Mouse (Mus musculus): ENCODE data around the gene Mtr. TPM values are rescaled to one million over a fixed set of nuclear protein-coding genes. Genes with fewer than 3 reads are reported as not detected.

Gene Mtr
- 5.2 and 8.3 TPM in 2 replicates for total RNA-seq (2014; rRNA removed)
- polyA plus RNA-seq (2015; fragmentation: Nextera tagmentation; extraction: Ambion mirVana), result 1.8 and 1.9 TPM in 2 replicates

DNA sequence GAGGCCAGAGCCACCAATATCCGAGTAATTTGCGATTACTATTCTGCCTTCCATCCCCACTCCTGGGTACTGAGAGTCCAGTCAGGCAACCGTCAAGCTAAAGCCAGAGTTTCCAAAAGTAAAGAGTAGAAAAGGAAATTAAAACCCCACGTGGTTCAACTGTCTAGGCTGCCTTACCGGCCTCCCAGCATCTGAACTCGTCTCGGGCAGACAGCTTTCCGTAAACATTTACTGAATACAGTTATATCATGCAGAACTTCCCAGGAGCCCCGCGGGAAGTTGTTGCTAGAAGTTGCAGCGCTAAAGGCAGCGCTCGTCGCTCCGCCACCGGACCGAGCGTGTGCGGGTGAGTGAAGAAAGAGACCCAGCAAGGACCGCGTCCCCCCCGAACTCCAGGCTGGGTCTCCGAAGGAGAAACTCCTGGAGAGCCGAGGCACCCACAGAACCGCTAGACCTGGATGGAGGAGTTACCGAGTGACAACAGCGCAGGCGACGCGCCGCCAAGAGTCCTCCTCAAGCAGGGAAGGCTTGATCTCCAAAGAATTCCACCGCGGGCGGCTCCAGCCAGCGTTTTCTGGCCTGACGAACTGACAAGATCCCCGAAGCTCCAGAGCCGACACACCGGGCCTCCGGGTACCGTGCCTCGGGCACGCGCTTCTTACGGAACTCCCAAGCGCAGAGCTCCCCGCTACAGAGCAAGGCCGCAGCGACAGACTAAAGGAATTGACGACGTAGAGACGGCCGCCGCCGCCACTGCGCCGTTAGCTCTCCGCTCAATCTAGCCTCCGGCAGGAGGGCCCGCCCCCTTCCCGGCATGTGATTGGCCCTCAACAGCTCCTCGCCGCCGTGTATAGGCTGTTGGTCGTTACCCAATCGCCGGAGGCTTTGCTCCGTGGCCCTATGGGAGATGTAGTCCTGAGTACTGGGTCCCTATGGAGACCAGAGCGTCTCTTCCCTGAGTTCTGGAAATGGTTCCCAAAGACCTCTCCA is at the start of gene Mtr:
Gene Mtr (minus strand): TSS at position 723 of the 990 bp plus-strand sequence.
- peak within 1 kb of the TSS; percentile 67 for H3K4me3 ChIP-seq (ENCODE audit: low read depth, low read length)
- no peak for TF ChIP-seq CTCF (IDR thresholded peaks at IDR 0.05; ENCODE audit: low read depth)
- H3K27ac ChIP-seq (ENCODE audit: low read depth, low read length), result peak within 1 kb of the TSS; percentile 87
- peak within 1 kb of the TSS; percentile 55 for H3K9ac ChIP-seq
- peak; percentile 100 for ATAC-seq
- WGBS, result under 1% methylated on average over 69 of the region's 69 CpGs
- H3K27me3 ChIP-seq (ENCODE audit: insufficient read depth, low read length), result no peaks in the 10 kb centered on the region
- H3K4me2 ChIP-seq (ENCODE audit: low read depth), result peak within 1 kb of the TSS; percentile 68
- DNase-seq, result peak; percentile 97
- no peaks in the 10 kb centered on the region for H3K9me3 ChIP-seq (ENCODE audit: low read length)
- no peaks in the 10 kb centered on the region for H3K36me3 ChIP-seq (ENCODE audit: insufficient read depth)
- peaks cover 13% of the 10 kb centered on the region for H3K4me1 ChIP-seq (ENCODE audit: insufficient read depth)

- Histone ChIP-seq H3K27ac (ENCODE audit: low read depth, low read length) (no peak overlapping the region), H3K36me3 (ENCODE audit: insufficient read depth) (no peaks in the 10 kb centered on the region), H3K4me2 (ENCODE audit: low read depth) (no peak overlapping the region), H3K4me1 (ENCODE audit: insufficient read depth) (no peaks in the 10 kb centered on the region), H3K4me3 (ENCODE audit: low read depth, low read length) (no peak overlapping the region), H3K9ac (no peak overlapping the region), H3K27me3 (ENCODE audit: insufficient read depth, low read length) (no peaks in the 10 kb centered on the region), H3K9me3 (ENCODE audit: low read length) (no peaks in the 10 kb centered on the region)
- ATAC-seq (no peak), DNase-seq (no peak)
- TF ChIP-seq CTCF (IDR thresholded peaks at IDR 0.05; ENCODE audit: low read depth), result no peak
- 86% methylated on average over 4 of the region's 4 CpGs for WGBS
These were observed 49.4 kb upstream of the Mtr start for GRCm38 (mm10) chr13:12307286-12307685.

GRCm38 (mm10) chr13:12305540-12305939 is 47.6 kb upstream of the Mtr start:
- ATAC-seq (no peak), DNase-seq (no peak)
- no peak overlapping the region for H3K27ac ChIP-seq (ENCODE audit: low read depth, low read length)
- H3K27me3 ChIP-seq (ENCODE audit: insufficient read depth, low read length), result no peaks in the 10 kb centered on the region
- no peaks in the 10 kb centered on the region for H3K9me3 ChIP-seq (ENCODE audit: low read length)
- 88% methylated on average over 8 of the region's 8 CpGs for WGBS
- H3K4me3 ChIP-seq (ENCODE audit: low read depth, low read length), result no peak overlapping the region
- no peaks in the 10 kb centered on the region for H3K4me1 ChIP-seq (ENCODE audit: insufficient read depth)
- H3K9ac ChIP-seq, result no peak overlapping the region
- TF ChIP-seq CTCF (IDR thresholded peaks at IDR 0.05; ENCODE audit: low read depth), result no peak
- H3K4me2 ChIP-seq (ENCODE audit: low read depth), result no peak overlapping the region
- no peaks in the 10 kb centered on the region for H3K36me3 ChIP-seq (ENCODE audit: insufficient read depth)

- DNase-seq (no peak), ATAC-seq (no peak)
- Histone ChIP-seq H3K27ac (ENCODE audit: low read depth, low read length) (no peak overlapping the region), H3K9ac (no peak overlapping the region), H3K27me3 (ENCODE audit: insufficient read depth, low read length) (no peaks in the 10 kb centered on the region), H3K4me3 (ENCODE audit: low read depth, low read length) (no peak overlapping the region), H3K4me2 (ENCODE audit: low read depth) (no peak overlapping the region), H3K36me3 (ENCODE audit: insufficient read depth) (no peaks in the 10 kb centered on the region), H3K9me3 (ENCODE audit: low read length) (no peaks in the 10 kb centered on the region), H3K4me1 (ENCODE audit: insufficient read depth) (no peaks in the 10 kb centered on the region)
- 95% methylated on average over 5 of the region's 5 CpGs for WGBS
- no peak for TF ChIP-seq CTCF (IDR thresholded peaks at IDR 0.05; ENCODE audit: low read depth)
These were observed 47.1 kb upstream of the Mtr start for GRCm38 (mm10) chr13:12304991-12305390.

GRCm38 (mm10) chr13:12297777-12298176 is 39.9 kb upstream of the Mtr start:
- Histone ChIP-seq H3K27me3 (ENCODE audit: insufficient read depth, low read length) (no peaks in the 10 kb centered on the region), H3K4me3 (ENCODE audit: low read depth, low read length) (no peak overlapping the region), H3K9ac (no peak overlapping the region), H3K9me3 (ENCODE audit: low read length) (no peaks in the 10 kb centered on the region), H3K4me2 (ENCODE audit: low read depth) (no peak overlapping the region), H3K36me3 (ENCODE audit: insufficient read depth) (no peaks in the 10 kb centered on the region), H3K27ac (ENCODE audit: low read depth, low read length) (no peak overlapping the region), H3K4me1 (ENCODE audit: insufficient read depth) (no peaks in the 10 kb centered on the region)
- DNase-seq, result no peak
- TF ChIP-seq CTCF (IDR thresholded peaks at IDR 0.05; ENCODE audit: low read depth), result no peak
- 90% methylated on average over 6 of the region's 6 CpGs for WGBS
- ATAC-seq, result no peak

DNA sequence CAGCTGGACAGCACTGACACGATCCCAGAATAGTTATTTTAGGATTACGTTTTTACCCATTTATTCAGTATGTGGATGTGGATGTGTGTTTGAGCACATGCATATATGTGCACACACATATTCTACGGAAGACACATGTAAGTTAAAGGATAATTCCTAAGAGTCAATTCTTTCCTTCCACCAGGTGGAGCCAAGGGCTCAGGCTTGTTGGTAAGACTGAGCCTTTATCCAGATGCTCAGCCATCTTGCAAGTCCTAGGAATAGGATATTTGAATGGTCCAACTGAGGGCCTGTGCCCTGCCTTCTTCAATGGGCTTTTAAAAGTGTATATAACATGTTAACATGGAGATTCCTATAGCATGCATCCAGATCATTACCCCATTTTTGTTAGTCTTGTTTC is 38.8 kb upstream of the Mtr start:
- peak; percentile 77 for TF ChIP-seq CTCF (IDR thresholded peaks at IDR 0.05; ENCODE audit: low read depth)
- no peaks in the 10 kb centered on the region for H3K27me3 ChIP-seq (ENCODE audit: insufficient read depth, low read length)
- H3K9ac ChIP-seq, result no peak overlapping the region
- no peak overlapping the region for H3K4me2 ChIP-seq (ENCODE audit: low read depth)
- no peaks in the 10 kb centered on the region for H3K9me3 ChIP-seq (ENCODE audit: low read length)
- 86% methylated on average over 3 of the region's 3 CpGs for WGBS
- H3K27ac ChIP-seq (ENCODE audit: low read depth, low read length), result no peak overlapping the region
- no peak overlapping the region for H3K4me3 ChIP-seq (ENCODE audit: low read depth, low read length)
- peak; percentile 61 for DNase-seq
- peak; percentile 83 for ATAC-seq
- no peaks in the 10 kb centered on the region for H3K36me3 ChIP-seq (ENCODE audit: insufficient read depth)
- no peaks in the 10 kb centered on the region for H3K4me1 ChIP-seq (ENCODE audit: insufficient read depth)

DNA sequence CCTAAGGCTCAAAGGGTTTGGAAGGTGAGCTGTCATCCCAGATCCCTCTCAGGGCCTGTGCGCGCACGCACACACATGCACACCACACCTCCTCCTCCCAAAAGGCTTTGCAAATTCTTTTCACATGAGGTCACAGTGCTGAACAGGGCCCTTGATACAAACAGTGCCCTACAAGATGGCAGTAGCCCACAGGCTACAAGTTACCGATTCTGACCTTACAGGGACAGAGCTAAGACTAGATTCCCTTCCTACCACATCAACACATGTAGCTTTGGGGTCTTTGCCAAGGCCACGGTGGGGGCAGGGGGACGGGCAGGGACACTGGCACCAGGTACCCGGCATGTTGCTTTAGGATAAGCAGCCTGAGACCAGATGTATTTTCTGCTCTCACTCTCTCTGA is 35.9 kb upstream of the Mtr start:
- WGBS, result 84% methylated on average over 7 of the region's 7 CpGs
- Histone ChIP-seq H3K4me1 (ENCODE audit: insufficient read depth) (no peaks in the 10 kb centered on the region), H3K4me2 (ENCODE audit: low read depth) (no peak overlapping the region), H3K36me3 (ENCODE audit: insufficient read depth) (peaks cover 6% of the 10 kb centered on the region), H3K27me3 (ENCODE audit: insufficient read depth, low read length) (no peaks in the 10 kb centered on the region), H3K9me3 (ENCODE audit: low read length) (no peaks in the 10 kb centered on the region), H3K9ac (no peak overlapping the region), H3K27ac (ENCODE audit: low read depth, low read length) (no peak overlapping the region), H3K4me3 (ENCODE audit: low read depth, low read length) (no peak overlapping the region)
- no peak for TF ChIP-seq CTCF (IDR thresholded peaks at IDR 0.05; ENCODE audit: low read depth)
- no peak for DNase-seq
- no peak for ATAC-seq

Measured in forebrain, postnatal 0 days (tissue).